Mouse (Mus musculus): ENCODE data around the gene Fam174a.

GRCm38 (mm10) chr1:95267950-95268724 lies 45.3 kb upstream of the Fam174a start:
- TF ChIP-seq E2F4 (IDR thresholded peaks at IDR 0.05; ENCODE audit: borderline replicate concordance, low read depth, low read length): no peak
- TF ChIP-seq POLR2A (IDR thresholded peaks at IDR 0.05; ENCODE audit: control insufficient read depth in 1 of 2, insufficient read depth in 1 of 2, low read depth in 1 of 2, low read length in 2 of 2, poor library complexity in 1 of 2): no peak
- TF ChIP-seq MAFK (IDR thresholded peaks at IDR 0.05; ENCODE audit: borderline replicate concordance, low read depth, low read length): no peak
- no peak for TF ChIP-seq SMC3 (IDR thresholded peaks at IDR 0.05; ENCODE audit: low read depth, low read length)
- TF ChIP-seq CTCF (IDR thresholded peaks at IDR 0.05 in 2 of 3, conservative IDR thresholded peaks at IDR 0.05 in 1 of 3; ENCODE audit: control insufficient read depth in 1 of 3, insufficient read depth in 1 of 3, low read depth in 2 of 3, low read length in 3 of 3, poor library complexity in 1 of 3, severe bottlenecking in 1 of 3): no peak

All from MEL (cell line).